Mouse (Mus musculus): ENCODE results near the gene Bud31.

DNA sequence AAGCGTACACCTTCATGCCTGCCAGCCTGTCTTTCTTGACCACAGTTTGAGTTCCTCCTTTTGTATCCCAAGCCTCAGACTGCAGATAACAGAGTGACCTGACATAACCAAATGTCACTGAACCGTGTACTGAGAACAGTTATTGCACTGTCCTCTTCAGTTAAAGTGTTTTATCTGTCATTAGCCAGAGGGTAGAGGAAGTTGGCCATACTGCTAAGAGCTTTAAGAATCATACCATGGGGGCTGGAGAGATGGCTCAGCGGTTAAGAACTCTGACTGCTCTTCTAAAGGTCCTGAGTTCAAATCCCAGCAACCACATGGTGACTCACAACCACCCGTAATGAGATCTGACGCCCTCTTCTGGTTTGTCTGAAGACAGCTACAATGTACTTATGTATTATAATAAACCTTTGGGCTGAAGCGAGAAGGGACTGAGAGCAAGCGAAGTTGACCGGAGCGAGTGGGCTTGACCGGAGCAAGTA, 41.8 kb upstream of the Bud31 start:
- TF ChIP-seq GATA1 (IDR thresholded peaks at IDR 0.05; ENCODE audit: low read length) (no peak), TAL1 (IDR thresholded peaks at IDR 0.05; ENCODE audit: low read length) (no peak)
